Mouse (Mus musculus) CH12.LX (cell line): ENCODE results near the gene Aldh1a7.
A peak's percentile ranks its signal among the peaks of the same experiment; 100 is the strongest.

ENCODE experiments used
- CTCF ChIP-seq, 2 experiments: IDR thresholded peaks in 1 of 2; conservative IDR thresholded peaks in 1 of 2; 2 replicates each; pipeline ENCODE4 v1.5.1; 2011 to 2012; ENCODE audit warnings: low read depth in 2 of 2, low read length in 2 of 2, improper control_type of control experiment in 1 of 2, inconsistent platforms in 1 of 2, mild to moderate bottlenecking in 1 of 2, moderate library complexity in 1 of 2
- ETS1 ChIP-seq: conservative IDR thresholded peaks from 2 replicates; pipeline ENCODE4 v1.6.1; 2012; ENCODE audit warnings: low read depth, mild to moderate bottlenecking, inconsistent platforms, low read length, improper control_type of control experiment, moderate library complexity
- MAZ ChIP-seq: IDR thresholded peaks from 2 replicates; pipeline ENCODE4 v1.6.1; 2012; ENCODE audit warnings: low read depth, mild to moderate bottlenecking, inconsistent platforms, low read length, improper control_type of control experiment, moderate library complexity
- RAD21 ChIP-seq: IDR thresholded peaks from 2 replicates; pipeline ENCODE4 v1.6.1; 2011; ENCODE audit warnings: low read depth, mild to moderate bottlenecking, low read length, improper control_type of control experiment, moderate library complexity
- TCF12 ChIP-seq: IDR thresholded peaks from 2 replicates; pipeline ENCODE4 v1.6.1; 2014; ENCODE audit warnings: low read depth, mild to moderate bottlenecking, inconsistent platforms, low read length, improper control_type of control experiment
- ZMIZ1 ChIP-seq: IDR thresholded peaks from 2 replicates; pipeline ENCODE4 v1.6.1; 2012; ENCODE audit warnings: low read depth, mild to moderate bottlenecking, inconsistent platforms, low read length, improper control_type of control experiment

- TF ChIP-seq ZMIZ1 = no peak
- no peak for TF ChIP-seq TCF12
- no peak for TF ChIP-seq MAZ
- peak; percentile 75 for TF ChIP-seq RAD21
- TF ChIP-seq ETS1 = no peak
- TF ChIP-seq CTCF (conservative IDR thresholded peaks at IDR 0.05 in 1 of 2, IDR thresholded peaks at IDR 0.05 in 1 of 2; ENCODE audit: low read depth in 2 of 2, low read length in 2 of 2) = peak in 1 of 2 experiments; percentile 79; a peak in 2 of 4 replicates
Measured at GRCm38 (mm10) chr19:20764214-20764613, 36.9 kb upstream of the Aldh1a7 start.
